ENCODE assay signal across 19 mouse cellular contexts in the genomic region with DNA sequence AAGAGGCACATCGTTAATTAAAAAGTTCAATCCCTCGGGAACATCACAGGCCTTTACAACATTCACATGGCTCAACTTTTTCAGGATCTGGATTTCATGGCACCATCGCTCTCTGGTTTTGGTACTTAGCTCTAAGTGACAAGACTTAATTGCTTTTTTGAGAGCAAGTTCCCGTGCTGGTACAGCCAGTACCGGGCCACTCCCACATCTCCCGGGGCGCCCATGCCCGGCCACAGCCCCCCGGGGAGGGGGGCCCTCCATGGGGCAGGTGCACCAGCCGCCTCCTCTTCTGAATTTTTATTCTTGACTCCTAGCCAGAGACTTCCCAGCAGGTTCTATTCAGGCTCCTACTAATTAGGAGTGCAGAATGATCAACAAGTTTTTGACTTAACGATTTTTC. TPM values are rescaled to one million over a fixed set of nuclear protein-coding genes. Genes with fewer than 3 reads are reported as not detected.
DNase-seq lines count a peak whose midpoint lies in the region; ATAC-seq and TF ChIP-seq lines count a peak whose summit lies in the region.
"Had no signal": no experiment of that assay in that cellular context is flagged by ENCODE, and none has a peak within 500 bp of the region (broad histone marks: within the 10 kb centered on the region; RNA-seq: fewer than 3 reads in every experiment).

No protein-coding gene starts in this region.

- peak; percentile 32; the same call in 1 of the 2 replicates for ATAC-seq in forebrain, embryonic 14.5 days
- no peak for ATAC-seq in forebrain, postnatal 0 days
- ATAC-seq in kidney, postnatal 0 days (replicated peaks; ENCODE audit: low FRiP score, low read depth): 0 out of 2 replicates have a peak, but pooled peaks have one; percentile 53
- ATAC-seq in kidney, embryonic 15.5 days (replicated peaks; ENCODE audit: low FRiP score): no peak
- ATAC-seq: activated CD4-positive, CD25-positive, alpha-beta regulatory T cell, adult 4 months; forebrain, embryonic 13.5 days; forebrain, embryonic 16.5 days had no signal

- DNase-seq in forebrain, embryonic 14.5 days (ENCODE audit: low spot score): no peak
- DNase-seq in forebrain, postnatal 0 days: no peak
- no peak for DNase-seq in kidney, postnatal 0 days (ENCODE audit: low spot score)
- peak; percentile 73 for DNase-seq in Muller cell, postnatal 12 days (ENCODE audit: inconsistent ontology term)
- no peak for DNase-seq in left cerebral cortex, adult 18-20 months (ENCODE audit: low spot score in 2 of 2)
- DNase-seq: adrenal gland, adult 8-10 months; adrenal gland, postnatal 14 days; adrenal gland, postnatal 36 days; cerebellum, adult 11-12 months; cerebellum, adult 2 months; cerebellum, adult 9-10 months; cerebellum, postnatal 10 days; cerebellum, postnatal 25 days had no signal

- no peak overlapping the region for H3K4me3 ChIP-seq in forebrain, embryonic 14.5 days (ENCODE audit: low read depth, low read length)
- no peak overlapping the region for H3K4me3 ChIP-seq in forebrain, postnatal 0 days (ENCODE audit: low read depth, low read length)
- no peak overlapping the region for H3K4me3 ChIP-seq in kidney, postnatal 0 days (replicated peaks; ENCODE audit: low read depth, low read length)
- no peak overlapping the region for H3K4me3 ChIP-seq in kidney, embryonic 15.5 days (replicated peaks)
- H3K4me3 ChIP-seq: embryonic facial prominence, embryonic 13.5 days; forebrain, embryonic 13.5 days had no signal

- no peak overlapping the region for H3K4me2 ChIP-seq in forebrain, embryonic 14.5 days (ENCODE audit: low read length)
- H3K4me2 ChIP-seq in forebrain, postnatal 0 days (ENCODE audit: low read depth): no peak overlapping the region
- H3K4me2 ChIP-seq in kidney, postnatal 0 days (ENCODE audit: low read length): no peak overlapping the region
- no peak overlapping the region for H3K4me2 ChIP-seq in kidney, embryonic 15.5 days
- H3K4me2 ChIP-seq: embryonic facial prominence, embryonic 13.5 days; forebrain, embryonic 13.5 days had no signal

- no peak for TF ChIP-seq CTCF in forebrain, postnatal 0 days (IDR thresholded peaks at IDR 0.05; ENCODE audit: low read depth)
- TF ChIP-seq CTCF in kidney, postnatal 0 days (IDR thresholded peaks at IDR 0.05; ENCODE audit: low read depth): no peak

- no peaks in the 10 kb centered on the region for H3K4me1 ChIP-seq in forebrain, embryonic 14.5 days (ENCODE audit: control insufficient read depth, insufficient read depth, low read length)
- no peaks in the 10 kb centered on the region for H3K4me1 ChIP-seq in forebrain, postnatal 0 days (ENCODE audit: insufficient read depth)
- no peaks in the 10 kb centered on the region for H3K4me1 ChIP-seq in kidney, postnatal 0 days (replicated peaks; ENCODE audit: insufficient read depth, low read length)
- H3K4me1 ChIP-seq in kidney, embryonic 15.5 days: no peaks in the 10 kb centered on the region
- H3K4me1 ChIP-seq: embryonic facial prominence, embryonic 13.5 days; forebrain, embryonic 13.5 days had no signal

- no peak overlapping the region for H3K9ac ChIP-seq in forebrain, embryonic 14.5 days (ENCODE audit: low read length)
- H3K9ac ChIP-seq in forebrain, postnatal 0 days: no peak overlapping the region
- no peak overlapping the region for H3K9ac ChIP-seq in kidney, postnatal 0 days (ENCODE audit: low read depth, low read length)
- no peak overlapping the region for H3K9ac ChIP-seq in kidney, embryonic 15.5 days
- H3K9ac ChIP-seq: embryonic facial prominence, embryonic 13.5 days; forebrain, embryonic 13.5 days had no signal

- peaks cover 13% of the 10 kb centered on the region for H3K36me3 ChIP-seq in forebrain, embryonic 14.5 days (ENCODE audit: control insufficient read depth, insufficient read depth, low read length)
- H3K36me3 ChIP-seq in forebrain, postnatal 0 days (ENCODE audit: insufficient read depth): peaks cover 15% of the 10 kb centered on the region; the same call in 1 of the 2 replicates
- H3K36me3 ChIP-seq in kidney, postnatal 0 days (ENCODE audit: insufficient read depth, low read length): no peaks in the 10 kb centered on the region
- peaks cover 21% of the 10 kb centered on the region; the same call in 1 of the 2 replicates for H3K36me3 ChIP-seq in kidney, embryonic 15.5 days

- H3K27ac ChIP-seq in forebrain, embryonic 14.5 days (ENCODE audit: low read depth, low read length): no peak overlapping the region
- no peak overlapping the region for H3K27ac ChIP-seq in forebrain, postnatal 0 days (ENCODE audit: low read depth, low read length)
- H3K27ac ChIP-seq in kidney, postnatal 0 days: no peak overlapping the region
- H3K27ac ChIP-seq in kidney, embryonic 15.5 days: no peak overlapping the region
- H3K27ac ChIP-seq: embryonic facial prominence, embryonic 13.5 days; forebrain, embryonic 13.5 days had no signal

- H3K9me3 ChIP-seq in forebrain, embryonic 14.5 days (replicated peaks; ENCODE audit: control insufficient read depth, low read length): no peaks in the 10 kb centered on the region
- H3K9me3 ChIP-seq in forebrain, postnatal 0 days (ENCODE audit: low read length): no peaks in the 10 kb centered on the region
- H3K9me3 ChIP-seq in kidney, postnatal 0 days (replicated peaks; ENCODE audit: low read length): no peaks in the 10 kb centered on the region
- H3K9me3 ChIP-seq in kidney, embryonic 15.5 days (replicated peaks): no peaks in the 10 kb centered on the region
- H3K9me3 ChIP-seq: embryonic facial prominence, embryonic 13.5 days; forebrain, embryonic 13.5 days had no signal

- no peaks in the 10 kb centered on the region for H3K27me3 ChIP-seq in forebrain, embryonic 14.5 days (replicated peaks; ENCODE audit: control insufficient read depth, insufficient read depth, low read length)
- no peaks in the 10 kb centered on the region for H3K27me3 ChIP-seq in forebrain, postnatal 0 days (ENCODE audit: insufficient read depth, low read length)
- no peaks in the 10 kb centered on the region for H3K27me3 ChIP-seq in kidney, postnatal 0 days (ENCODE audit: insufficient read depth, low read length)
- H3K27me3 ChIP-seq in kidney, embryonic 15.5 days: no peaks in the 10 kb centered on the region
- H3K27me3 ChIP-seq: embryonic facial prominence, embryonic 13.5 days; forebrain, embryonic 13.5 days; Patski had no signal

- WGBS in forebrain, embryonic 14.5 days: 57% methylated on average over 11 of the region's 11 CpGs
- WGBS in forebrain, postnatal 0 days: 60% methylated on average over 11 of the region's 11 CpGs
- 73% methylated on average over 11 of the region's 11 CpGs for WGBS in kidney, postnatal 0 days
- 74% methylated on average over 11 of the region's 11 CpGs for WGBS in kidney, embryonic 15.5 days

RNA-seq across cellular contexts. Expression of a gene that starts 10.8 kb away (rescaled TPM):
- 1.3 and 1.5 TPM in 2 replicates for polyA plus RNA-seq in forebrain, embryonic 14.5 days (2014; fragmentation: Nextera tagmentation; extraction: Ambion mirVana)
- 1.8 and 2.2 TPM in 2 replicates for total RNA-seq in forebrain, postnatal 0 days (2014; rRNA removed)
- polyA plus RNA-seq in forebrain, postnatal 0 days (2015; fragmentation: Nextera tagmentation; extraction: Ambion mirVana): 0.50 and 1.2 TPM in 2 replicates
- polyA plus RNA-seq in kidney, postnatal 0 days (2015; fragmentation: Nextera tagmentation; extraction: Ambion mirVana): 2.0 and 2.2 TPM in 2 replicates
- polyA plus RNA-seq in kidney, embryonic 15.5 days (2015; fragmentation: Nextera tagmentation; extraction: Ambion mirVana): 1.6 and 1.9 TPM in 2 replicates
- 10 to 100 TPM in 1 of 2 experiments, 1 to 10 TPM in 1; 9.7 to 11.5 TPM for total RNA-seq in left cerebral cortex, adult 18-20 months (2021)

RNA-seq across cellular contexts. Expression of a gene that starts 45.5 kb away (rescaled TPM):
- polyA plus RNA-seq in forebrain, embryonic 14.5 days (2014; fragmentation: Nextera tagmentation; extraction: Ambion mirVana): 0.99 and 1.3 TPM in 2 replicates
- 1.9 and 2.4 TPM in 2 replicates for total RNA-seq in forebrain, postnatal 0 days (2014; rRNA removed)
- polyA plus RNA-seq in forebrain, postnatal 0 days (2015; fragmentation: Nextera tagmentation; extraction: Ambion mirVana): 1.1 and 1.5 TPM in 2 replicates
- polyA plus RNA-seq in kidney, postnatal 0 days (2015; fragmentation: Nextera tagmentation; extraction: Ambion mirVana): 4.9 and 5.8 TPM in 2 replicates
- 3.8 and 4.3 TPM in 2 replicates for polyA plus RNA-seq in kidney, embryonic 15.5 days (2015; fragmentation: Nextera tagmentation; extraction: Ambion mirVana)
- total RNA-seq in left cerebral cortex, adult 18-20 months (2021): 1 to 10 TPM; 4.4 to 5.2 TPM

RNA-seq across cellular contexts. Expression of a gene that starts 50.4 kb away (rescaled TPM):
- polyA plus RNA-seq in forebrain, embryonic 14.5 days (2014; fragmentation: Nextera tagmentation; extraction: Ambion mirVana): 15.8 and 19.4 TPM in 2 replicates
- total RNA-seq in forebrain, postnatal 0 days (2014; rRNA removed): 9.4 and 10.0 TPM in 2 replicates
- 6.5 and 7.3 TPM in 2 replicates for polyA plus RNA-seq in forebrain, postnatal 0 days (2015; fragmentation: Nextera tagmentation; extraction: Ambion mirVana)
- 8.2 and 8.5 TPM in 2 replicates for polyA plus RNA-seq in kidney, postnatal 0 days (2015; fragmentation: Nextera tagmentation; extraction: Ambion mirVana)
- 13.0 and 13.7 TPM in 2 replicates for polyA plus RNA-seq in kidney, embryonic 15.5 days (2015; fragmentation: Nextera tagmentation; extraction: Ambion mirVana)
- total RNA-seq in left cerebral cortex, adult 18-20 months (2021): 10 to 100 TPM; 13.4 TPM

Comparison
In these comparisons a context has a peak if more than half of its experiments do, and no peak if none do; other contexts are left out.
1. ATAC-seq: peak in forebrain, embryonic 14.5 days (single experiment) and kidney, postnatal 0 days (single experiment); none in forebrain, postnatal 0 days (single experiment) and kidney, embryonic 15.5 days (single experiment).